8 mouse cellular contexts compared by ENCODE assay signal in genomic region chr11:75259996-75260561, GRCm38 (mm10).
A peak's percentile ranks its signal among the peaks of the same experiment; 100 is the strongest.
DNase-seq lines count a peak whose midpoint lies in the region; ATAC-seq lines count a peak whose summit lies in the region.

No protein-coding gene starts in this region.

- no peak overlapping the region for H3K4me2 ChIP-seq in forebrain, embryonic 11.5 days (ENCODE audit: low read depth, low read length, severe bottlenecking)

- peak; percentile 48 to 51 for DNase-seq in cerebellum, adult 18-20 months
- DNase-seq in cerebellum, adult 8-10 months, result no peak
- peak; percentile 59 for DNase-seq in ovary, postnatal 36 days (ENCODE audit: low spot score)
- no peak for DNase-seq in ovary, postnatal 14 days (ENCODE audit: low spot score)
- DNase-seq in heart, adult 18-20 months, result peak; percentile 53 to 73
- peak; percentile 30 for DNase-seq in lung, postnatal 25 days (ENCODE audit: low spot score)
- DNase-seq in forebrain, embryonic 11.5 days (ENCODE audit: low spot score), result no peak
- no peak for DNase-seq in natural killer cell, adult 2 months (ENCODE audit: low spot score in 2 of 2)

- no peak overlapping the region for H3K27ac ChIP-seq in forebrain, embryonic 11.5 days (ENCODE audit: low read depth, low read length)

- no peaks in the 10 kb centered on the region for H3K9me3 ChIP-seq in forebrain, embryonic 11.5 days (ENCODE audit: control insufficient read depth, low read length)

- no peaks in the 10 kb centered on the region for H3K27me3 ChIP-seq in forebrain, embryonic 11.5 days (ENCODE audit: control insufficient read depth, insufficient read depth, low read length)

- H3K4me1 ChIP-seq in forebrain, embryonic 11.5 days (replicated peaks; ENCODE audit: control insufficient read depth, insufficient read depth, low read length), result peaks cover 7% of the 10 kb centered on the region; the same call in 1 of the 2 replicates

- no peak overlapping the region for H3K4me3 ChIP-seq in forebrain, embryonic 11.5 days (ENCODE audit: low read depth, low read length)

- no peak overlapping the region for H3K9ac ChIP-seq in forebrain, embryonic 11.5 days (ENCODE audit: low read length)

- no peaks in the 10 kb centered on the region for H3K36me3 ChIP-seq in forebrain, embryonic 11.5 days (ENCODE audit: control insufficient read depth, insufficient read depth, low read length)

- 68% methylated on average over 10 of the region's 10 CpGs for WGBS in forebrain, embryonic 11.5 days

- no peak for ATAC-seq in forebrain, embryonic 11.5 days (replicated peaks; ENCODE audit: low FRiP score)

Comparison
In these comparisons a context has a peak if more than half of its experiments do, and no peak if none do; other contexts are left out.
1. DNase-seq: peak in cerebellum, adult 18-20 months (2 of 2), ovary, postnatal 36 days (single experiment), heart, adult 18-20 months (2 of 2) and lung, postnatal 25 days (single experiment); none in cerebellum, adult 8-10 months (single experiment), ovary, postnatal 14 days (single experiment), forebrain, embryonic 11.5 days (single experiment) and natural killer cell, adult 2 months (0 of 2).